Mouse (Mus musculus): ENCODE results near the gene Slc19a3.
"Not testable (repeated sequence)": the region's sequence is repeated elsewhere in the genome, so short reads cannot be mapped to it uniquely, and the experiment has no call there.

The Slc19a3 gene

DNA sequence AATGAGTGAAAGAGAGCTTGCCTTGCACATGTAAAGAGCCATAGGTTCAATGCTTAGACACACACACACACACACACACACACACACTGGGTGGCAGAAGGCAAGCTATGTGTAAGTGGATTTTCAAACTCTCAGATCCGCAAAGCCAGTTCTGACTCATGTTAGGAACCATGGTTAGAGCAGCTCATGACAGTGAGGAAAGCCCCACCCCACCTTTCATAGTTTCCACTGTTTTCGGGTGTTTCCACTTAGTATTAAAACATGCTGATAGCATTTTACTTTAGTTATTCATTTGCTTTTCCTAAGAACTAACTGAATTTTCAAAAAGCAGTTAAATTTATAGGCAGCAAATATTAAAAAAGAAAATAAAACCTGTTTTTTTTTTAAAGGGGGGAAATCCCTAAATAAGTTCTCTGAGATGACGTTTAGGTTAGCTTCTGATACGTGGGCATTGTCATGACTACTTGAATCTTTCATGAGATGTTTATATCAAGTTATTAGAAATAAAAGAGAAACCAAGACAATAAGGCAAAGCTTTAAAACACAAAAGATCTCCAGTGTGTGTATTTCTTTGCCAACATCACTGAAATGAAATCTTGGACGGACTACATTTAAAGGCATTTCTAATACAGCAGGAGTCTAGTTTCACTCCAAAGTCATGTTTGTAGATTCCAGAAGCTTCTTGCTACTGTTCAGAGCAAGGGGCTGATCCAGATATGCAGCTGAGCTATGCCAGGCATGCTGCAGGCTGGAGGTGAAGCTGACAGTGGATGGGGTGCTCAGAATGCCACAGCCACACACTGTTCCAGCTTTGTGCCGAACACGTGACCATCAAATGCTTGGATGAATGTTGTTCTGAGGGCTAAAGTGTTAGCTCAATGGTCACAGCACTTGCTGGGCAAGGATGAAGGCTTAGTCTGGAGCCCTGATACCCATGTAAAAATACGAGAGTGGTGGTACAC is 31.7 kb downstream of the Slc19a3 start:
- DNase-seq (ENCODE audit: low spot score), result no peak

DNA sequence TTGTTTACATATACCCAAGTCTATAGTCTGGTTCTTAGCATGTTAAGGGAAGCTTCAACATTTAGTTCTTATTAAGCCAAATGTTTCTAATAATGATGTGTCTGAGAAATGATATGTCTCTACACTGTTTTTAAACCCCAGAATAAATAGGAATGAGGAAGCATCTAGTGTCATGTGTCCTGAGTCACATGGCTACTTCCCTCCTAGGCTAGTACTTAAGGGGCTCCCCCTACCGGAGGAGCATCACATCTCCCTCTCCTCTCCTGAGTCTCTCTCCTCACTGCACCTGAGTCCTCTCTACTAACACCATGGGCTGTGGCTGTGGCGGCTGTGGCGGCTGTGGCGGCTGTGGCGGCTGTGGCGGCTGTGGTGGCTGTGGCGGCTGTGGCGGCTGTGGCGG is 37.9 kb downstream of the Slc19a3 start, which contains the start of gene Gm47959:
Gm47959 (plus strand) TSS at position 243 of the 400 bp plus-strand sequence.
- not testable (repeated sequence) for DNase-seq (ENCODE audit: low spot score)

DNA sequence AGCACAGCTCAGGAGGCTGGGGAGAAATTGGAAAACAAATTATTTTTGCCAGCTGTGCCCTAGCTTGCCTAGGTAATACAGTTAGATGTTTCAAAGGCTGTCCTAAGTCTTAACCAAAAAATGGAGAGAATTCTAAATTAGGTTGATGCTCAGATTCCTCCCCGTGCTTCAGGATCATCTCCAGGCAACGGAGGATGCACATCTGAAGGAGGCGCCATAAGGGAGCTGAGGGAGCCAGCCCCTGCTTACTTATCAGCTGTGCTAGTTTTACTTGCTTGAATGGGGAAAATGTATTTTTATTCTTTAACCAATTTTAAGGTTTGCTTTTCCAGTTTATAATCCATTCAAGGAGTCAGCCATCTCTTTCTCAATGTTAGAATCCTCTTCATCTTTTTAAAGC is 44.3 kb downstream of the Slc19a3 start:
- no peak for DNase-seq (ENCODE audit: low spot score)

DNA sequence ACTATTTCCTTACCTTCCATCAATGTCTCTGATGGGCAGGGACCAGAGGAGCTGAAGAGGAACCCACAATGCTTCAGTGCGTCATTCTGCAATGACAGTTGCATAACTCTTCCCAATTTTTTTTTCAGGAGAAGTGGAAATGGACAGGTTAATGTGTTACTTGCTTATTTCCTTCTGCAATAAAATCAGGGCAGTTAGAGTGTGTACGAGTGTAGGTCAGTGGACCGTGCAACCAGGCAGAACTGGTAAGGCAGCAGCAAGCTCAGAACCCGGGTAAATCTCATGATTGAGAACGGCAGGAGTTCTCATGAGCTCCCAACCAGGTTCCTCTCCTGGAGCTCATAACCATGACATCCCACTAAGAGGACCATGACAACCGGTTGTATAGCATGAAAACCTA is 46.2 kb downstream of the Slc19a3 start:
- no peak for DNase-seq (ENCODE audit: low spot score)

DNA sequence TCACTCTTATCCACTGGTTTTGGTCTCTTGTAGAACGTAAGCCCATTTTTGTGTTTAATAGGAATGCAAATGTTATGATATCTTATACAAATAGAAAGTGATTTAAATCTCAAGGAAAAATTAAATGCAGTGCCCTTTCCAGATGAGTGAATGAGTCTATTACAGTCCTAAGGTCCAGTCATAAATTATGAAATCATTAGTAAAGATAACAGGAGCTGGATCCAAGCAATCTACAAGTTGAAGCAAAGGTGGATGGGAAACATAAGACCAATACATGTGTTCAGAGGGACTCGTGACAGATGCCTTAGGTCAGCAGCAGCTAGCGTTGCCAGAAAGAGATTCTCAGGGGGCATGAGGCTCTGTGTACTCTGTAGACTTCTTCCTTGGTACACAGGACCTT is 46.7 kb downstream of the Slc19a3 start:
- DNase-seq (ENCODE audit: low spot score), result no peak

DNA sequence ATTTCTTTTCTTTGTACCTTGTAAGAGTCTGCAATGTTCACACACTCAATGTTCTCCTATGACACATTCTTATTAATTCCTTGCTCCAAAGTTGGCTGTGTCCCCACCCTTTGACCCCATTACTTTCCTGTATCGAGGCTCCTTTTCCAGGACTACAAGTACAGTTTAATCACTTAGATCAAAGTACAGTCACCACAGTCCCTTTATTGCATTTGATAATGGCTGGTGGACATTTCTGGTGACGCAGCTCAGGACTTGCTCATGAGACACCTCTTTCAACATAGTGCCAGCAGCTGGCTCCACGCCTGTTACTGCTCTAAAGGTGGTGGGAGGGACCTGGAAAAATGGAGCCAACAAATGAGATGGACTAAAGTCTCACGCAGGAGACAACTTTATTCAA is 47.2 kb downstream of the Slc19a3 start:
- no peak for DNase-seq (ENCODE audit: low spot score)

DNA sequence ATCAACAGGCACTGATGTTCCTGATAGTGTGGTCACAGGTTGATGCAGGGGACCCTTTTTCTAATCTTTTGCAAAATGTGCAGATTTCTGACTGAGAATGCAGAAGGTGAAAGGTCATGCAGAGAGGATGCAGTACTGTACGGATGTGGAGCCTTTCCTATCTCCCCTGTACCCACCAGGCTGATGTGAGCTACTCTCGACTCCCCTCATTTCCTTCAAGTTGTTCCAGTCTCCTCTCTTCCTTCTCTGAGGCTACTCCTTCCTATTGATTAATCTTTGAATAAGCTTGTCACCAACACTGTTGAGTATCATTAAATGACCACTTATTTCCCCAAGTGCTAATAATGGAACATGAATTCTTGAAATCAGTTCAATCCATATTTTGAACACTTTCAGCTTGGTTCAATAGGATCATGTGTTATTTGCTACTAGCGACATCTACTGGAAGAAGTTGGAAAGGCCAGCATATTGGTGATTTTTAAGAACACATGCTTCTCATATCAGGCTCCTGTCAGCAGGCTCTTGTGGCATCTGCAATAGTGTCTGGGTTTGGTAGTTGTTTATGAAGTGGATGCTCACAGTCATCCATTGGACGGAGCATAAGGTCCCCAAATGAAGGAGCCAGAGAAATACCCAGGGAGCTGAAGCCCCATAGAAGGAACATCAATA is 50.6 kb downstream of the Slc19a3 start:
- peak; percentile 84 for DNase-seq (ENCODE audit: low spot score)

DNA sequence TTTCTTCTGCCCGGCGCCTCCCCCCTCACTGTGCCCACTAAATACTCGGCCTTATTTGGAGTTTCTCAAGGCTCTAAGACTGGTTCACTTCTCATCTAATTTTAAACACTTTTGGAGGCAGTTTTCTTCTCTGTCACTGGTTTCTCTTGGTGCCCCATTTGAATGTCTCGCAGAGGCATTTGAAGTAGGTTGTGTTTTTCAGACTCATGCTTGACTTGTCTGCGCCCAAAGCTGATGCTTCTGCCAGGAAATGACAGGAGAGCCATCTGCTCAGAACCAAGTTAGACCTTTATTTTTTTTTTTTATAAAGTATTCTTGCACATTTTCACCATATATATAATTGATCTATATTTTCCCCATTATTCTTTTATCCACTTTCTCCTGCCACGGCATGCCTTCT is 51.5 kb downstream of the Slc19a3 start:
- no peak for DNase-seq (ENCODE audit: low spot score)

DNA sequence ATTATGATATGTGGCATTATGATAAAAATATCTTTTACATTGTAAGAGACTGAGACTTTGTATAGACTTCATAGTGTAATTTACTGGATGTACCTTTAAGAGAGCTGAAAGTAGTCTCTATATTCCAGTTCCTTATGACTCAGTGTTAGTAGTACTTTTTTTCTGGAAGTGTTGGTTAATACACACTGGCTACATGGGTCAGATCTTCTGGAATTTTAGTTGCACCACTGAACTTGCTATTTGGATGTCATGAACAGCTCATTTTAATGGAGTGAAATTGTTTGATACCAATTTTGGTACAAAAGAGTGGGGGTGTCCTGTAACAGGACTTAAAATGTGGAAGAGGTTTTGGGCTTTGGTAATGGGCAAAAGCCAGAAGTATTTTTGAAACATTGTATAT is 60.4 kb downstream of the Slc19a3 start:
- no peak for DNase-seq (ENCODE audit: low spot score)

DNA sequence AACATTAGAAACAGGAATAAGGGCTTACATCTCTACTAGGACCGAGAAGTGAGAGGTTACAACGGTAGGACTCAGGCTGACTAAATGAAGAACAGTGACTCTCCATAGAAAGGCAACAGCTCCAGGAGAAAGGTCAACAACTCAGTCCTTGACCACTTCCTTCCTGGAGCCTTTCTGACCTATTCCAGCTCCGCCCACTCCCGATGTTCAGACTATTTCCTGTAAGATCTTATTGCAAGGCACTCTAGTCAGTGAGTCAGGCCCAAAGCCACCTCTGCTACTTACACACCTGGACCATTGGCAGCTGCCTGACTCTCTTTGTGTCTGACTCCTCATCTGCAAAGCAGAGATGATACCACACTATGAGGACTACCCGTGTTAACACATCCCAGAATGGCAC is 62.5 kb downstream of the Slc19a3 start:
- no peak for DNase-seq (ENCODE audit: low spot score)

DNA sequence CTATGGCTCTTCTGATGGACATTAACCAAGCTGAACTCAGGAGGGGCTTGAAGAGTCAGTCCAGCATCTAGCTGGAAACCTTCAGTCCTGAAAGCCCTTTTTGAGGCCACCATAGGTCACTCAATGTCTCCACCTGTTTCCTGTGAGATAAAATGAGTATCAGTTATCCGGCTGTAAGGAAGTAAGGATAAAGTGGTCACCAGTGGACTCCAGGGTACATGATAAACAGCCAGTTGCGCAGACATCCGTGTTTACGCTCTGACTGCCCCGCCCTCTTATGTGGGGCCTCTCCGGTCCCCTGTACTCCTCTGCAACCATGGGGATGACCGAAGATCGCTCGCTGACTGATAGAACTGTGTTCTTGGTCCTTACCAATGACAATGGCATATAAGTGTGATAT is 63.9 kb downstream of the Slc19a3 start:
- DNase-seq (ENCODE audit: low spot score), result no peak

DNA sequence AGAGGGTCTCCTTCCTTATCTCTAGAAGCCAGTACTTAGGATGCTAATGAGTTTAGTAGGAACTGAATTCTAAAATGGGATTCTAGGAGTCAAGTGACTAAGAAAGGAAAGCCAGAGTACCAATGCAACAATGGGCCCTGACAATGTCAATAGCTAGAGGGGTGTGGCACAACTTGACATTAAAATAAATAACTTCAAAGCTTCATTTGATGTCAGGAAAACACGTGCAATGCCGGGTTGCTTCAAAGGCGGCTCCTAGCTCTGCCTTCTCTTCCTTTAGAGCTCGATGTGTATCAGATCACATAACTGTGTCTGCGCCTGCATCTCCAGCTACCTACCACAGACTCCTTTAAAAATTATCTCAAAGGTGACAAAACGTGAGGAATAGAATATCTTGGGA is 64.3 kb downstream of the Slc19a3 start:
- DNase-seq (ENCODE audit: low spot score), result no peak

DNA sequence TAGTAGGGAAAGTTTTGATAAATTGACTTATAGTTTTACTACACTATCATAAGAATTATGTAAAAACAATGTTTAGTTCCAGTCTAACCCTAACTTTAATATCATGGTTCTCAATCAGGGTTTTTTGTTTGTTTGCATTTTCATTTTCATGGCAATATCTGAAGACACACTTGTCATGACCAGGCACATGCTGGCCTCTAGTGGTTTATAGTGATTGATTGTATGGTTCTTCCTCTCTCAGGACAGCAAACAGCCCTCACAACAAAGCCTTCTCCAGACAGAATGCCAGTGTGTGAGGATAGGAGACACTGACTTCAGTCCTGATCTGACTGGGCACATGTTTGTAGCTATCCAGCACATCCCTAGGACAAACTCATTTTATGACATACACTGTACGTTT is 65.0 kb downstream of the Slc19a3 start:
- DNase-seq (ENCODE audit: low spot score), result no peak

DNA sequence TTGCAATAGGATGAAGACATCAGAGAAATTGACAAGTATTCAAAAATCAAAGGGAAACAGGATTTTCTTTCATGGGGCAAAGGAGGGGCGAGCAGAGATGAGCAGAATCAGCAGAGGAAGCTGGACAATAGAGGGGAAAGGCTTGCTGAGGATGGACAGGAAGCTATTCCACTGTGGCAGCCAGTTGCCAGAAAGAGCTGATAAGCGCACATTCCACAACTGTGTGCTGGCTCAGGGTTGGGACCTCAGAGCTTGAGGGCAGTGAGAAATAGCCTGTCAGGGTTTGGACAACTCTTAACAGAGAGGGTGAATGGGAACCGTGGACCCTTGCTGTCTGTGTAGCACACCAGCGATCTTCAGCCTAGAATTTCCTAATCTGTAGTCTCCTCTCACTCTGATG is 66.2 kb downstream of the Slc19a3 start:
- DNase-seq (ENCODE audit: low spot score), result no peak

DNA sequence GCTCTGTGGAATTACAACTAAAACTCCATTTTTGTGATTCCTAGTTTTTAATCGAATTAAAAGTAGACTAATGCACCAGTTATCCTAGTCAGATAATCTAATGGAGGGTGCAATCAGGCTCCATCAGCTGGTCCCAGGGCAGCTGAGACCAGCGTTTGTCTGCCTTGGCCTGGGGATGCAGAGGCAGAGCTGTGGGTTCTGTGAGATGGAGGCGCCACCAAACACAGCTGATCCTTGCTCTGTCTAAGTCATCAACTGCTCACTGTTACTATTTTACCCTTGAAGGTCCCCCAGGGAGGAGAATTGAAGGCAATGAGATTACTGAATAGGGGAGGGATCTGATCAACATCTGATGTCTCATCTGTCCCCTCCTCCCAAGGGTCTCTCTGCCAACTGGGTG is 71.8 kb downstream of the Slc19a3 start:
- DNase-seq (ENCODE audit: low spot score), result no peak
